ENCODE assay signal across 19 mouse cellular contexts in genomic region chr1:152077171-152077715, GRCm38 (mm10). TPM values are rescaled to one million over a fixed set of nuclear protein-coding genes. Genes with fewer than 3 reads are reported as not detected.
DNase-seq lines count a peak whose midpoint lies in the region; ATAC-seq lines count a peak whose summit lies in the region.
"Had no signal": no experiment of that assay in that cellular context is flagged by ENCODE, and none has a peak within 500 bp of the region (broad histone marks: within the 10 kb centered on the region; RNA-seq: fewer than 3 reads in every experiment).

No protein-coding gene starts in this region.

- ATAC-seq in hindbrain, embryonic 15.5 days (ENCODE audit: low FRiP score, low read depth), result no peak
- no peak for ATAC-seq in midbrain, embryonic 16.5 days
- ATAC-seq in megakaryocyte progenitor cell, adult 5-6 weeks (replicated peaks; ENCODE audit: poor library complexity), result no peak
- ATAC-seq: CD4-positive, CD25-positive, alpha-beta regulatory T cell, adult 4 months; forebrain, embryonic 14.5 days; inflammation-experienced regulatory T-cells, adult 6 months had no signal

- DNase-seq in Muller cell, postnatal 12 days (ENCODE audit: inconsistent ontology term), result peak; percentile 78
- peak; percentile 30 for DNase-seq in R1 (ENCODE audit: low read depth, low spot score)
- no peak for DNase-seq in lung, postnatal 14 days
- no peak for DNase-seq in heart, adult 18-20 months
- DNase-seq: adrenal gland, postnatal 25 days; cerebellum, postnatal 25 days; heart, adult 2 months; lung, adult 18-20 months; lung, postnatal 4 days; thymus, adult 2 months had no signal

- 27% methylated on average over 11 of the region's 11 CpGs for WGBS in hindbrain, embryonic 15.5 days
- 45% methylated on average over 11 of the region's 11 CpGs for WGBS in midbrain, embryonic 16.5 days

- 0 out of 2 replicates have a peak overlapping the region, but pooled peaks have one; percentile 26 for H3K4me2 ChIP-seq in hindbrain, embryonic 15.5 days
- 0 out of 2 replicates have a peak overlapping the region, but pooled peaks have one; percentile 1 for H3K4me2 ChIP-seq in midbrain, embryonic 16.5 days (ENCODE audit: low read length)
- H3K4me2 ChIP-seq: embryonic facial prominence, embryonic 15.5 days; limb, embryonic 15.5 days had no signal

- no peak overlapping the region for H3K4me3 ChIP-seq in hindbrain, embryonic 15.5 days
- H3K4me3 ChIP-seq in midbrain, embryonic 16.5 days (ENCODE audit: low read depth, low read length), result no peak overlapping the region
- H3K4me3 ChIP-seq: embryonic facial prominence, embryonic 15.5 days; heart, adult 2 months; layer of hippocampus, adult 2 months; limb, embryonic 15.5 days had no signal

- no peaks in the 10 kb centered on the region for H3K27me3 ChIP-seq in hindbrain, embryonic 15.5 days
- H3K27me3 ChIP-seq in midbrain, embryonic 16.5 days (ENCODE audit: control insufficient read depth, insufficient read depth, low read depth, low read length), result no peaks in the 10 kb centered on the region
- H3K27me3 ChIP-seq: embryonic facial prominence, embryonic 15.5 days; limb, embryonic 15.5 days had no signal

- no peak overlapping the region for H3K27ac ChIP-seq in hindbrain, embryonic 15.5 days (replicated peaks)
- H3K27ac ChIP-seq in midbrain, embryonic 16.5 days (ENCODE audit: low read length), result no peak overlapping the region
- H3K27ac ChIP-seq: embryonic facial prominence, embryonic 15.5 days; heart, adult 2 months; layer of hippocampus, adult 2 months; limb, embryonic 15.5 days had no signal

- H3K9me3 ChIP-seq in hindbrain, embryonic 15.5 days, result no peaks in the 10 kb centered on the region
- no peaks in the 10 kb centered on the region for H3K9me3 ChIP-seq in midbrain, embryonic 16.5 days (replicated peaks; ENCODE audit: control insufficient read depth, low read length, poor library complexity, severe bottlenecking)
- H3K9me3 ChIP-seq: embryonic facial prominence, embryonic 15.5 days; limb, embryonic 15.5 days had no signal

- no peak overlapping the region for H3K9ac ChIP-seq in hindbrain, embryonic 15.5 days
- H3K9ac ChIP-seq in midbrain, embryonic 16.5 days (ENCODE audit: low read depth, low read length), result no peak overlapping the region
- H3K9ac ChIP-seq: embryonic facial prominence, embryonic 15.5 days; limb, embryonic 15.5 days had no signal

- peaks cover 25% of the 10 kb centered on the region for H3K4me1 ChIP-seq in hindbrain, embryonic 15.5 days (replicated peaks)
- peaks cover 14% of the 10 kb centered on the region; the same call in 1 of the 2 replicates for H3K4me1 ChIP-seq in midbrain, embryonic 16.5 days (ENCODE audit: control insufficient read depth, insufficient read depth, low read length)

- no peaks in the 10 kb centered on the region for H3K36me3 ChIP-seq in hindbrain, embryonic 15.5 days
- H3K36me3 ChIP-seq in midbrain, embryonic 16.5 days (ENCODE audit: control insufficient read depth, insufficient read depth, low read length), result no peaks in the 10 kb centered on the region
- H3K36me3 ChIP-seq: embryonic facial prominence, embryonic 15.5 days; limb, embryonic 15.5 days had no signal

RNA-seq across cellular contexts. Expression of gene 1700025G04Rik, which starts 12.7 kb away (rescaled TPM):
- 33.9 and 34.2 TPM in 2 replicates for polyA plus RNA-seq in hindbrain, embryonic 15.5 days (2015; fragmentation: Nextera tagmentation; extraction: Ambion mirVana)
- 27.3 and 28.5 TPM in 2 replicates for polyA plus RNA-seq in midbrain, embryonic 16.5 days (2015; fragmentation: Nextera tagmentation; extraction: Ambion mirVana)
- 10 to 100 TPM; 38.9 to 41.0 TPM for total RNA-seq in heart, adult 18-20 months (2021)
- total RNA-seq in megakaryocyte progenitor cell, adult 5-6 weeks (2015), result 14.8 and 15.5 TPM in 2 replicates
- total RNA-seq in megakaryocyte progenitor cell, adult 5-6 weeks (2017), result 9.7 and 15.8 TPM in 2 replicates

Comparison
In these comparisons a context has a peak if more than half of its experiments do, and no peak if none do; other contexts are left out.
1. DNase-seq: peak in Muller cell, postnatal 12 days (single experiment) and R1 (single experiment); none in lung, postnatal 14 days (single experiment) and heart, adult 18-20 months (0 of 2).